Comparison of ENCODE assay signal across 2 mouse cellular contexts in the genomic region with DNA sequence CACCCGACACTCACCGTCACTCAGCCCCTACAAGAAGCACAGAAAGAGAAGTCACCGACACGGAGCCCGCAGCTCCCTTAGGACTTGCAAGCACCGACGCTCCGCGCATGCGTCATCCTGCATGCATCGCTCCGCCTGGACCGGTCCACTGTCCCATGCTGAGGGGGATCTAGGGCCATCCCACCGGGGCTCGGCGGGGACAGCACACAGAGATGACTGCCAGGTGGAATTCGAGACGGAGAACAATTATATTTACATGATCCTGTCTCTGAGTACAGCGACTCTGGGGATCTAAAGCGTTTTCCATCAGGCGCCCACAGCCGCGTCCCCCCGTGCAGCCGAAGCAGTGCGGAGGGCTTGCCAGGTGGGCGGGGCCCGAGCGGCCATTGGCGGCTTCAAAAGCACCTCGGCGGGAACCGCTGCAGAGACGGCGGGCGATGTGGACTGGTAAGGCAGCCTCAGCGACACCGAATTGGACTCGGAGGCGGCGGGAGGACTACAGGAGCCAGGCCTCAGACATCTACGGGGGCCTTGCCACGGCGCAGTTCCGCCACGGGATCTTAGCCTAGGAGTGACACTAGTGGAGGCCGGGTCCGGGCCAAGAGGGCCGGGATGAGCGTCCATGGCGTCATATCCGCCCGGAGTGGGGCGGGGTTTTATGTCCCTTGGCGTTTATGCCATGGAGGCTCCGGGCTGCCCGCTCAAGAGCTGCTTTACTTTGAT.
TF ChIP-seq lines count a peak whose summit lies in the region.

A gene (minus strand): TSS at position 119 of the 723 bp plus-strand sequence.
A gene (plus strand): TSS at position 394 of the 723 bp plus-strand sequence.

TF ChIP-seq in C2C12, 6 proteins besides CTCF, POLR2A, EP300 and RAD21 (continued from another document):
- no peak for TF ChIP-seq MYOD1 (IDR thresholded peaks at IDR 0.05; ENCODE audit: control insufficient read depth, insufficient read length, low read depth)
- TF ChIP-seq MYOG (IDR thresholded peaks at IDR 0.05; ENCODE audit: control insufficient read depth, extremely low read depth, insufficient read length): no peak

TF ChIP-seq in myocyte, 11 proteins besides CTCF, POLR2A, EP300 and RAD21 (continued from another document):
- TF ChIP-seq SRF (IDR thresholded peaks at IDR 0.05; ENCODE audit: control insufficient read depth, insufficient read length, low read depth): peak; percentile 30
- no peak for TF ChIP-seq USF1 (IDR thresholded peaks at IDR 0.05; ENCODE audit: low read depth)
- TF ChIP-seq MYOD1 (IDR thresholded peaks at IDR 0.05; ENCODE audit: control insufficient read depth in 1 of 3, insufficient read length in 2 of 3, low read depth in 2 of 3): peak in 1 of 3 experiments; percentile 7
- TF ChIP-seq E2F4 (IDR thresholded peaks at IDR 0.05; ENCODE audit: insufficient read depth): peak; percentile 95
- TF ChIP-seq MYOG (IDR thresholded peaks at IDR 0.05; ENCODE audit: control insufficient read depth in 1 of 3, insufficient read depth in 1 of 3, insufficient read length in 2 of 3, low read depth in 2 of 3): peak in 1 of 3 experiments; percentile 37
- TF ChIP-seq TCF3 (IDR thresholded peaks at IDR 0.05; ENCODE audit: insufficient read length, low read depth): no peak
- TF ChIP-seq POLR2AphosphoS2 (IDR thresholded peaks at IDR 0.05; ENCODE audit: insufficient read length, low read depth): peak; percentile 97
- TF ChIP-seq TCF12 (IDR thresholded peaks at IDR 0.05; ENCODE audit: insufficient read depth, poor library complexity, severe bottlenecking): no peak
- no peak for TF ChIP-seq REST (IDR thresholded peaks at IDR 0.05; ENCODE audit: insufficient read depth, insufficient read length)
